Mouse (Mus musculus): ENCODE data around the gene Cfap100.

DNA sequence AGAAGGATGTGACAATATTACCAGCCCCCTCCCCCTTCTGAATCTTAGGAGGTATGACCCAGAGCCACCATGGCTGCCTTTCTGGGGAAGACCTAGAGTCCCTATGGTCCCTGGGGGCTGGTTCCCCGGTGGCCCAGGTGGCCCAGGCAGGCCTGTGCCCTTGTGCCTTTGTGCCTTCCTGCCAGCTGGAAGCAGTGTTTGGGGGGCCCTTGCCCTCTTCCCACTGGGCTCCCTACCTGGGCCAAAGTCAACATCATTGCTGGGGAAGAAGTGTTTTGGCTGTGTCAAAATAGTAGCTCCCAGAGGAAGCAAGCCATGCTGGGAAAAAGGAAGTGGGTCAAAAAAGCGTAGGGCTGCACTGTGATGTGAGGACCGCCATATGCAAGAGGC lies 45.8 kb upstream of the Cfap100 start:
- no peak for TF ChIP-seq CTCF (IDR thresholded peaks at IDR 0.05; ENCODE audit: insufficient read depth, low read length)
- no peak for TF ChIP-seq POLR2A (IDR thresholded peaks at IDR 0.05; ENCODE audit: borderline replicate concordance, extremely low read depth, low read depth, low read length)
